Mouse (Mus musculus): ENCODE data around the gene Ssh1. TPM values are rescaled to one million over a fixed set of nuclear protein-coding genes. Genes with fewer than 3 reads are reported as not detected.

Gene Ssh1
- total RNA-seq, 1 experiment from 2014 or later, result 22.7 TPM

- no peak for DNase-seq
Observed at GRCm38 (mm10) chr5:113889912-113890311, 103.8 kb downstream of the Ssh1 start.

- no peak for DNase-seq
Observed at GRCm38 (mm10) chr5:113889181-113889906, 104.3 kb downstream of the Ssh1 start.

- DNase-seq, result no peak
Observed at GRCm38 (mm10) chr5:113888186-113888795, 105.4 kb downstream of the Ssh1 start.

- DNase-seq, result peak; percentile 55
Observed at GRCm38 (mm10) chr5:113887132-113887531, 106.6 kb downstream of the Ssh1 start.

Other genes starting within 250 kb of the Ssh1 start
- gene Sart3, start 221.4 kb downstream of the Ssh1 start, total RNA-seq (2021), result 45.0 and 50.7 TPM in 2 replicates
- gene Iscu, start 221.1 kb downstream of the Ssh1 start, total RNA-seq (2021), result 708 and 898 TPM in 2 replicates
- 5.4 and 7.7 TPM in 2 replicates for gene Tmem119, start 193.4 kb downstream of the Ssh1 start, total RNA-seq (2021)
- gene Selplg, start 161.2 kb downstream of the Ssh1 start, total RNA-seq (2021), result 1.5 and 3.3 TPM in 2 replicates
- gene Coro1c, start 85.1 kb downstream of the Ssh1 start, total RNA-seq (2021), result 43.3 and 52.6 TPM in 2 replicates
- not detected in 2 replicates for gene Dao, start 9.8 kb upstream of the Ssh1 start, total RNA-seq (2021)
- 35.1 and 36.6 TPM in 2 replicates for gene Usp30, start 71.6 kb upstream of the Ssh1 start, total RNA-seq (2021)
- gene Svop, start 97.7 kb upstream of the Ssh1 start, total RNA-seq (2021), result 2.6 and 3.1 TPM in 2 replicates
- gene Alkbh2, start 134.3 kb upstream of the Ssh1 start, total RNA-seq (2021), result 12.0 and 12.1 TPM in 2 replicates
- 6.7 and 15.0 TPM in 2 replicates for gene Ung, start 136.5 kb upstream of the Ssh1 start, total RNA-seq (2021)
- 99.4 and 114 TPM in 2 replicates for gene Acacb, start 152.6 kb upstream of the Ssh1 start, total RNA-seq (2021)

Data from adrenal gland, postnatal 25 days (tissue).